Mouse (Mus musculus) midbrain, embryonic 11.5 days (tissue): ENCODE results near the gene Cdhr3. TPM values are rescaled to one million over a fixed set of nuclear protein-coding genes. Genes with fewer than 3 reads are reported as not detected.
A peak's percentile ranks its signal among the peaks of the same experiment; 100 is the strongest.

ENCODE experiments used
- ATAC-seq: fragments of 200-750 bp; cut with Nextera tagmentation; 2 replicates; pipeline ENCODE4 v1.8.0; 2017; ENCODE audit warnings: moderate TSS enrichment, moderate library complexity; ENCODE audit not compliant: low FRiP score
- DNase-seq: peaks from one replicate; pipeline ENCODE4 v3.0.0; 2015; ENCODE audit warnings: low spot score; ENCODE audit errors: missing footprints
- H3K27ac ChIP-seq: fragments of 300-500 bp; sonication (generic); 2 replicates; pipeline ENCODE4 v1.5.1; 2014; ENCODE audit warnings: low read depth, low read length
- H3K27me3 ChIP-seq: fragments of 300-500 bp; sonication (generic); 2 replicates; pipeline ENCODE4 v1.6.1; 2014; ENCODE audit warnings: mild to moderate bottlenecking, low read length, moderate library complexity, mixed read lengths; ENCODE audit not compliant: control insufficient read depth, insufficient read depth
- H3K36me3 ChIP-seq: fragments of 300-500 bp; sonication (generic); 2 replicates; pipeline ENCODE4 v1.6.1; 2014; ENCODE audit warnings: mild to moderate bottlenecking, low read length, moderate library complexity, mixed read lengths; ENCODE audit not compliant: control insufficient read depth, insufficient read depth
- H3K4me1 ChIP-seq: fragments of 300-500 bp; sonication (generic); 2 replicates; pipeline ENCODE4 v1.6.1; 2014; ENCODE audit warnings: low read length; ENCODE audit not compliant: control insufficient read depth, insufficient read depth
- H3K4me2 ChIP-seq: fragments of 300-500 bp; sonication (generic); 2 replicates; pipeline ENCODE4 v1.6.1; 2014; ENCODE audit warnings: mild to moderate bottlenecking, moderate library complexity
- H3K4me3 ChIP-seq: fragments of 300-500 bp; sonication (generic); 2 replicates; pipeline ENCODE4 v1.5.1; 2014; ENCODE audit warnings: low read depth, low read length
- H3K9ac ChIP-seq: fragments of 300-500 bp; sonication (generic); 2 replicates; pipeline ENCODE4 v1.6.1; 2014; ENCODE audit warnings: low read length
- H3K9me3 ChIP-seq: fragments of 300-500 bp; sonication (generic); 2 replicates; pipeline ENCODE4 v1.6.1; 2016; ENCODE audit warnings: low read length; ENCODE audit not compliant: control insufficient read depth
- WGBS: fragments of 180-500 bp; shearing (Covaris S2); extraction: QIAGEN DNeasy Blood & Tissue Kit; methylation state at CpG from one replicate; pipeline ENCODE4 v1.1.7; 2014; 5-methylcytosine and 5-hydroxymethylcytosine counted together
- polyA plus RNA-seq: library from polyadenylated mRNA; unstranded; fragments of >200 nt; fragmentation: Nextera tagmentation; extraction: Ambion mirVana; gene quantifications from 2 replicates; pipeline ENCODE4 v1.2.1, GENCODE M21; 2014

The Cdhr3 gene
- polyA plus RNA-seq, 1 experiment from 2014 or later, result not detected

DNA sequence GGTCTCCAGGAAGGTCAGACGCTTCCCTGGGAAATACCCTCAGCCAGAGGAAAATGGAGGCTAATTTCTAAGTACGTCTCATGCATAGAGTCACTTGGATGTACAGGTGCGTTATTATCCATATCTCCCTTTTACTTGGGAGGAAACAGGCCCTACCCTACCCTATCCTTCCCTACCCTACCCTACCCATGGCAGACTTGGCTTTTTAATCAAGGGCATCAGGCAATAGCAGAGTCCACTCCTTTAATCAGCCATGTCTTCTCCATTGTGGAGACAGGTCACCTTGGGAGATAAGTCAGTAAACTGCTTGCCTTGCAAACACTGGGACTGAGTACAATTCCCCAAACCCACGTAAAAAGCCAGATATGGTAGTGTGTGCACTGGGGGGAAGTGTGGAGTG, 70.9 kb downstream of the Cdhr3 start:
- Histone ChIP-seq H3K36me3 (no peaks in the 10 kb centered on the region), H3K27ac (no peak overlapping the region), H3K9me3 (no peaks in the 10 kb centered on the region), H3K27me3 (no peaks in the 10 kb centered on the region), H3K4me2 (no peak overlapping the region), H3K4me1 (no peaks in the 10 kb centered on the region), H3K4me3 (no peak overlapping the region), H3K9ac (no peak overlapping the region)
- DNase-seq (peak; percentile 6), ATAC-seq (no peak)
- 92% methylated on average over 4 of the region's 4 CpGs for WGBS

DNA sequence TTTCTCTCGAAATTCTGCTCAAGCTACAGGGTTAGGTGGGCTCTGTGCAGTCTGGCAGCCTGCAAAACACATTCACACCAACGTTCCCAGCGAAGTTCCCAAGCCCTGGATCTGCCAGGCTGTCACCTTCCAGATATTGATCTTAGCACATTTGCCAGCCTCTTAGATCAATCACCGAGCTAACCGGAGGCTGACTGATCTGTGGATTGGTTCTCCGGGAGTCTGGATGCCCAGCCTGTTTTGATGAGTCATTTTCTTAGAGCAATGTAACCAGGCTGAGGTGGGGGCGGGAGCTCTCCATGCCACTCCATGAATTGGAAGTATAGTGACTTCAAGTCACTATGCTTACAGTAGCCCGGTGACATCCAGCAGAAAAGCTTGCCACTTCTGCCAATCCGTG, 71.5 kb downstream of the Cdhr3 start:
- Histone ChIP-seq H3K4me1 (no peaks in the 10 kb centered on the region), H3K4me2 (no peak overlapping the region), H3K36me3 (no peaks in the 10 kb centered on the region), H3K27me3 (no peaks in the 10 kb centered on the region), H3K27ac (no peak overlapping the region), H3K4me3 (no peak overlapping the region), H3K9ac (no peak overlapping the region), H3K9me3 (no peaks in the 10 kb centered on the region)
- ATAC-seq, result no peak
- WGBS, result 87% methylated on average over 9 of the region's 9 CpGs
- no peak for DNase-seq

DNA sequence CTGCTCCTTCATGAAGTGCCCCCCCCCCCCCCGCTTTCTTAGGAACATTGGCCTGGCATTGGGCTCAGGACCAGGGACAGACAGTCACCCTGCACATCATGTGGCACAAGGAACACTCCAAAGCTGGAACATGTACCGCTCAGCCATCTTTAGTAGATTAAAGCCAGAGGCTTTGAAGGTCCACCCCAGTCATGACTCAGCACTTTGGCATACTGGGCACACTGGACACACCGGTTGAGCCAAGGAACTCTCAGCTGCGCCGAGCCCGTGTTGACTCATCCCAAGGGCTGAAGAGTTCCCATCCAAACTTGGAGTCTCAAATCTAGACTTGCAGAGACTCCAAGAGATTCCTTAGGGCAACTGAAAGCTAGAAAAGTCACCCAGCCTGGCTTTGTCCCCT, 72.7 kb downstream of the Cdhr3 start:
- Histone ChIP-seq H3K4me1 (no peaks in the 10 kb centered on the region), H3K9me3 (no peaks in the 10 kb centered on the region), H3K9ac (no peak overlapping the region), H3K27ac (no peak overlapping the region), H3K4me2 (no peak overlapping the region), H3K36me3 (no peaks in the 10 kb centered on the region), H3K27me3 (no peaks in the 10 kb centered on the region), H3K4me3 (no peak overlapping the region)
- DNase-seq, result no peak
- WGBS, result 93% methylated on average over 6 of the region's 6 CpGs
- no peak for ATAC-seq

DNA sequence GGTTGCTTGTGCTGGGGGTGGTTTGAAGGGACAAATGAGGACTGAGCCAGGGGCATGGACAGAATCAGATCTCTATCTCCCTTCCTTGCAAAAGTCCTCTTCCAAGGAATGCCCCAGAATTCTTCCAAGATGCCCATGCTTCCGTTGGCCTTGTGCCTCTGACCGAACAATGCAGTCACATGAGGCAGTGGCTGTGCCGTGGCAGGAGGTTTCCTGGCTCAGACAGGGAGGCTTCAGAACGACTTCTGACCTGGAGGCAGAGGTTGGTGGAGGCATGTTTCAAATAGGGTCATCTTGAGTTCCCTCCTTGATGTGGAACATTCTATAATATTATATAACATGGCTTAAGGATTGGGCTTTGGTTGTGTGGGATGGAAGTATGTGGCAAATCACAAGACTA, 74.1 kb downstream of the Cdhr3 start:
- H3K4me2 ChIP-seq, result no peak overlapping the region
- no peaks in the 10 kb centered on the region for H3K27me3 ChIP-seq
- DNase-seq, result peak; percentile 31
- no peak for ATAC-seq
- no peak overlapping the region for H3K4me3 ChIP-seq
- H3K9me3 ChIP-seq, result no peaks in the 10 kb centered on the region
- no peaks in the 10 kb centered on the region for H3K36me3 ChIP-seq
- no peaks in the 10 kb centered on the region for H3K4me1 ChIP-seq
- no peak overlapping the region for H3K9ac ChIP-seq
- WGBS, result 77% methylated on average over 4 of the region's 4 CpGs
- H3K27ac ChIP-seq, result no peak overlapping the region

DNA sequence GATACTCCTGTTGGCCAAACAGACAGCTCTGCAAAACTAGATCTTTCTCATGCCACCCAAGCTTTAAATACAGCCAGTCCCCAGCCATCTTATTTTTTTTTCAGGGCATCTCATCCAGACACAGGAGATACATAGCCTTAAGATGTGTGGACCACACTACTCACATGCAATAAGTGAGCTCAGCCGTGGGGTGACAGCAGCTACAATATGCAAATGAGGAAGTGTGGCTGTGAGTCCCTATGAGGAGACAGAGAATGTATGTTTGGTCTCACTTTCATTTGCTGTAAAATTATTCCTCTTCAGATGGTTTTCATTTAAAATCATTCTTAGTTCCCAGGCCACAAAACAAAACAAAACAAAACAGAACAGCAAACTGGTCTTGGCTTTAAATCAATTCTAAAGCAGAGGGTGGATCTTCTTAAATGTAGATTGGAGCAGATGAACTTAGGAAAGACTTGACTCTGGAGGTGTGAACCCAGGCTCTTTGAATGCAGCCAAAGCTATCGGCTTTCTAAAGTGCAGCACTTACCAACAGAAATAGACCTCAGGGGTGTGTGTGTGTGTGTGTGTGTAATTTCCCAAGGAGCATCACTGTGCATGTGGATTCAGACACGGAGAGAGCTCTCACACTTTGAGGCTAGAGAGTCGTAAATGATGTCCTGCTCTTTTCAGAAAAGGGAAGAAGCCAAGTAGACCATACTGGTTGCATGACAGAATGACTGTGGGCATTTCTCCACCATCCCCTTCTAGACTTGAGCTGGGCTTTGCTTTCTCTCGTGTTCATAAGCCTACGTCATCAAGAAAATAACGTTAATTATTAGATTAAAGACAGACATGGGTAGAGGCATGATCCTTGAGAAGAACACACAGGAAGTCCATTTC, 75.6 kb downstream of the Cdhr3 start:
- ATAC-seq (no peak), DNase-seq (peak; percentile 57)
- Histone ChIP-seq H3K4me3 (no peak overlapping the region), H3K9me3 (no peaks in the 10 kb centered on the region), H3K27me3 (no peaks in the 10 kb centered on the region), H3K4me2 (no peak overlapping the region), H3K27ac (no peak overlapping the region), H3K4me1 (no peaks in the 10 kb centered on the region), H3K36me3 (no peaks in the 10 kb centered on the region), H3K9ac (no peak overlapping the region)
- 72% methylated on average over 7 of the region's 7 CpGs for WGBS

DNA sequence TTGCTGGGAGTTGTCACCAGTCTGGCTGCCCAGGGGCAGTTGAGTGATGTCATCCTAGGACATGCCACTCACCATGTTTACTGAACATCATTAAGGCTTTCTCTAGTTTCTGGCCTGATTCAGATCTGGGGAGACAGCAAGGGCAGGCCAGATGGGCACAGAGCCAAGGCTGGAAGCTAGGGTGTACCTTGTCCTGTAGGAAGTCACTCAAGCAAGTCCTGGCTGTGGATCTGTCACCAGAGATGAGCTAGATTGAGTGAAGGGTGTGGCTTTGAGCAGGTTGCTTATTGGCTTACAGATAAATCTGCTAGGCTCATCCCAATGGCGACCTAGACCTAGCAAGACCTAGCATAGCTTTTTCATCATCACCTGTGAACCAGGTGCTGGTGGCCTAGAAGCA, 77.6 kb downstream of the Cdhr3 start:
- 87% methylated on average over 1 of the region's 1 CpGs for WGBS
- no peak overlapping the region for H3K4me3 ChIP-seq
- no peak overlapping the region for H3K9ac ChIP-seq
- no peak overlapping the region for H3K4me2 ChIP-seq
- ATAC-seq (no peak), DNase-seq (peak; percentile 23)
- H3K27me3 ChIP-seq, result no peaks in the 10 kb centered on the region
- no peaks in the 10 kb centered on the region for H3K4me1 ChIP-seq
- H3K36me3 ChIP-seq, result no peaks in the 10 kb centered on the region
- H3K9me3 ChIP-seq, result no peaks in the 10 kb centered on the region
- H3K27ac ChIP-seq, result no peak overlapping the region

DNA sequence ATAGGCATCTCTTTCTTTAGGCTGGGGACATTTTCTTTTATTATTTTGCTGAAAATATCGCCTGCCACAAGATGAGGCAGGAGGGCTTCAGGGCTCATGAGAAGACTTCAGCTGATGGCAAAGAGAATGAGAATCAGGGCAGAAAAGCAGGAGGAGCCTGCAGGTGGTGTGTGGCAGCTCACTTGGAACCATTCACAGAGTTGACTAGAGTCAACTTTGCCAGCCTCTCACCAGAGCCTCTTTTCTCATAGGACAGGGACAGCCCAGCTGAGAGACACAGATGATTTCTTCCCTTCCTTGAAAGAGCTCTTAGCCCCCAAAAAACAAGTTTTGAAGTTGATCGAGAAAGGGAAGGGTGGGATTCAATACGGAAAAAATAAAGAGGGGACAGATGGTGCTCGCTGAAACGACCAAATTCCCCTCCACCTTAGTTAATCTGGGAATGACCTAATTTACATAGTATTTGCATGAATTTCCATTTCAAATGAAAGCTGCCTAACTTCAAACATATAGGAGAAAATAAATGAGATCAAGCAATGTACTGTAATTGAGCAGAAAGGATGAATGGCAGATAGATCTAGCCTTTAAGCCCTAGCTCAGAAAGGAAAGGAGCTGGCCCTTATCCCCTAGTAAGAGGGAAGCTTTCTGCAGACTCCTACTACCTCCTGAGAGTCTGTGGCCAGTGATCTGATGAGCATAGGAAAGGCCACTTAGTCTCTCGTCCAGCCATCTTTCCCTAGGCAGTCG, 78.5 kb downstream of the Cdhr3 start:
- H3K36me3 ChIP-seq, result no peaks in the 10 kb centered on the region
- H3K4me1 ChIP-seq, result no peaks in the 10 kb centered on the region
- H3K27me3 ChIP-seq, result no peaks in the 10 kb centered on the region
- H3K9me3 ChIP-seq, result no peaks in the 10 kb centered on the region
- WGBS, result 59% methylated on average over 7 of the region's 7 CpGs
- H3K4me2 ChIP-seq, result no peak overlapping the region
- H3K27ac ChIP-seq, result no peak overlapping the region
- peak; percentile 56 for DNase-seq
- H3K4me3 ChIP-seq, result no peak overlapping the region
- H3K9ac ChIP-seq, result no peak overlapping the region
- no peak for ATAC-seq

DNA sequence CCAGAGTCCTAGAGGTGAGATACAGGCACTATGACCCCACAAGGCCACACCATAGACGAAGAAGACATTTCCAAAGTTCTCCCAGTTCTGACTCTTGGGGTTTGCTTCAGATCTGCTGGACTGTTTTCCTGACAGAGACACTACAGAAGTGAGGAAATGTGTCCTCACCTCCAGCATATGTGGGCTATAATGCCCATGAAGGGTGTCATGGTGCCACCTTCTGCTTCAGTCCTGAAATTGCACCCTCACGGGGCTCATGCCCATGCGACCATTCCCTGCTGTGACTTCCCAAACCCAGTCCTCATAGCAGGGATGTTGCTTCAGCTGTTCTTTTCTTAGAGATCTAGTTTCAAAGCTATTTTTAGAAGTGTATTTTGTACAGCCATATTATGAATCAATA, 82.6 kb downstream of the Cdhr3 start:
- WGBS, result 41% methylated on average over 3 of the region's 3 CpGs
- ATAC-seq (no peak), DNase-seq (no peak)
- Histone ChIP-seq H3K4me3 (no peak overlapping the region), H3K27me3 (no peaks in the 10 kb centered on the region), H3K27ac (no peak overlapping the region), H3K36me3 (no peaks in the 10 kb centered on the region), H3K4me2 (no peak overlapping the region), H3K4me1 (no peaks in the 10 kb centered on the region), H3K9me3 (no peaks in the 10 kb centered on the region), H3K9ac (no peak overlapping the region)

DNA sequence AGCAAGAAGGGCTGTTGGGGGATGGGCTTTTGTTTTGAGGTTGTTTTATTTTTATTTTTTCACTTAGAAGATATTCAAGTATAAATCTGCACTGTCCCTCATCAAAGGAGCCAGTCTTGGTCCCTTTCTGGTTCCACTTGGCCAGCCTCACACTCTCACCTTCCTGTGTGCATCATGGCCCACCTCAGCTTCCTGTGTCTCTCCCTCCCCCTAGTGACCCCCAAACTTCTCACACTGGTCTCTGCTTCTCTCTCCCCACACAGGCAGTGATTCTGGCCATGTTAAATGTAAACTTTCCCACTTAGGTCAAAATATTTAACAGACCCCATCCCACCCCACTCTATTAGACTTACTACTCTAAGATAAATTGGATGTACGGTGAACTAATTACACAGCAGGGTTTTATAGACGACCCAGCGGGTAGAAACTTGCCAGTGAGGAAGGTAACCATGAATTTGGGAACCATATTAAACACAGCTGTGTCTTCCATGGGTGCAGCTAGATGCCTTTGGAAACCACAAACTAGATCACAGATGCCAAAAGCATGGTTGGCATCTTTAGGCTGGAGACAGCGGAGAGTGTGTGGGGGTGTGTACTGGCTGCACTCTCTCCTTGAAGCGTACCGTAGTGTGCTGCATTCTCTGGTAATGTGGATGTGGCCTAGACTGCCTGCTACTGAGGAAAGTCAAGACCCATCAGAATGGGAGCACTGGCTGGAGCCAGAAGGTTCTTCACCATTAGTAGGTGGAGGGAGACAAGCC, 83.3 kb downstream of the Cdhr3 start:
- H3K4me2 ChIP-seq, result no peak overlapping the region
- H3K36me3 ChIP-seq, result no peaks in the 10 kb centered on the region
- 94% methylated on average over 6 of the region's 6 CpGs for WGBS
- H3K27me3 ChIP-seq, result no peaks in the 10 kb centered on the region
- H3K9me3 ChIP-seq, result no peaks in the 10 kb centered on the region
- no peak overlapping the region for H3K4me3 ChIP-seq
- DNase-seq (no peak), ATAC-seq (no peak)
- H3K9ac ChIP-seq, result no peak overlapping the region
- no peaks in the 10 kb centered on the region for H3K4me1 ChIP-seq
- no peak overlapping the region for H3K27ac ChIP-seq
